Mouse (Mus musculus) ES-Bruce4 (cell line): ENCODE results near the gene Insl6.

Experiments
- CTCF ChIP-seq: IDR thresholded peaks from one replicate; pipeline ENCODE4 v1.8.1; 2011; ENCODE audit warnings: low read depth, low read length
- POLR2A ChIP-seq: IDR thresholded peaks from one replicate; pipeline ENCODE4 v1.8.1; 2011; ENCODE audit warnings: low read length; ENCODE audit not compliant: insufficient read depth

DNA sequence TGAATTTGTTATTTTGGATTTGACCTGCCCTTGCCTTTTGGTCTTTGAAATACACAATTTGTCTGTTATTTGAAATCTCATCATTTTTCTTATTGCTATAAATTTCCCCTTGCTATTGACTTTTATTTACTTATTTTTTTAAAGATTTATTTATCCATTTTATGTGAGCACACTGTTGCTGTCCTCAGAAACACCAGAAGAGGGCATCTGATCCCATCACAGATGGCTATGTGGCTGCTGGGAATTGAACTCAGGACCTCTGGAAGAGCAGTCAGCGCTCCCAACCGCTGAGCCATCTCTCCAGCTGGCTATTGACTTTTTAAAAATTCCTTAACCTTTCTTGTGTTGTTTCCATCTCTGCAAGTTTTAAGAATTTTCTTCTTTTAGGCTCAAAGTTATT is 11.5 kb upstream of the Insl6 start:
- TF ChIP-seq CTCF (no peak), POLR2A (no peak)
